Mouse (Mus musculus) left cerebral cortex, postnatal 25 days (tissue): Measurements from ENCODE around the gene Vps26b. TPM values are rescaled to one million over a fixed set of nuclear protein-coding genes. Genes with fewer than 3 reads are reported as not detected.

ENCODE experiments used
- DNase-seq, 2 experiments: peaks; one replicate each; pipeline ENCODE4 v3.0.0; 2022; ENCODE audit warnings: low spot score in 2 of 2, mixed read lengths in 1 of 2
- intact Hi-C: fragments of 180-260 bp; cut with DNase I; formaldehyde crosslinking; loops from one replicate; pipeline ENCODE4 v1.15.1; 2025
- total RNA-seq, 2 experiments: library from RNA; stranded (reverse); gene quantifications; 2 replicates each; pipeline ENCODE4 v1.2.3; 2021

The Vps26b gene
- total RNA-seq, 2 experiments from 2014 or later, result 100 to 101 TPM

GRCm38 (mm10) chr9:26998669-26999460 lies 31.0 kb downstream of the Vps26b start:
- DNase-seq, result no peak
- intact Hi-C loops, result no loop called here

DNA sequence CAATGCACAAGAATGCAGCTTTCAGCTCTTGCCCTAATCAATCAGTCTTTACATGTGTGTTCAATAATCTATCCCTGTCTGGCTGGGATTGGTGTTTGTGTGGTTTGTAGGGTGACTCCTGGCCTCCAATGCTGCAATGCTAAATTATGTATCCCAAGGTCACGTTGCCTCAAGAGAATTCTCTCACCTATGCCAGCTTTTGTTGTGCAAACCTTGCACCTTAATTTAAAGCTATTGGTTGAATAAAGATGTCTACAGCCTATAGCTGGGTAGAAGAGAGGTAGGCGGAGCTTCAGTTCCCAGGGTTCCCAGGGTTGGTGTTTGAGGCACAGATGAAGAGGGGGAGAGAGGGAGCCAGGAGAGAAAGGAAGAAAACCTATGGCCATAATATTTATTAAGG lies 32.4 kb downstream of the Vps26b start:
- no peak for DNase-seq
- intact Hi-C loops, result no loop called here

GRCm38 (mm10) chr9:26997062-26997461 lies 32.8 kb downstream of the Vps26b start:
- no peak for DNase-seq
- intact Hi-C loops, result no loop called here

- intact Hi-C loops, result no loop called here
- no peak for DNase-seq
Observed at GRCm38 (mm10) chr9:26993900-26994299, 36.0 kb downstream of the Vps26b start.

- no peak for DNase-seq
- intact Hi-C loops, result no loop called here
Observed at GRCm38 (mm10) chr9:26993118-26993517, 36.7 kb downstream of the Vps26b start.

DNA sequence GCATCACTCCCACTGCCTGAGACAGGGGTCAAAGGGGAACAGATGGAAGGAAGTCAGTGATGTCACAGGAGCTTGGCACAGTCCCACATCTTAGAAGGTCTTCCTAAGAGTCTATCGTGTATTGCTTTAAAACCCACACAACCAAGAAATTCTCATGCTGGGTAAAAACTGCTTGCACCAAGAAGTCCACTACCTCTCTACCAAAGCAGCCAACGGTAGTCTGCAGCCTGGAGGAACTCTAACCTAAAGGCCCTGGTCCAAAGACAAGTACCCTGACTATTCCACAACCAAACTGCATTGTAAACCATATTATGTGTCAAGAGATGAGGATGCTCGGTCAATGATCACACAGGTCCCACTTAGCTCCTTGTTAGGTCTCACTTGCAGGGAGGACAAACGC lies 39.7 kb downstream of the Vps26b start:
- DNase-seq, result no peak
- intact Hi-C loops, result no loop called here

DNA sequence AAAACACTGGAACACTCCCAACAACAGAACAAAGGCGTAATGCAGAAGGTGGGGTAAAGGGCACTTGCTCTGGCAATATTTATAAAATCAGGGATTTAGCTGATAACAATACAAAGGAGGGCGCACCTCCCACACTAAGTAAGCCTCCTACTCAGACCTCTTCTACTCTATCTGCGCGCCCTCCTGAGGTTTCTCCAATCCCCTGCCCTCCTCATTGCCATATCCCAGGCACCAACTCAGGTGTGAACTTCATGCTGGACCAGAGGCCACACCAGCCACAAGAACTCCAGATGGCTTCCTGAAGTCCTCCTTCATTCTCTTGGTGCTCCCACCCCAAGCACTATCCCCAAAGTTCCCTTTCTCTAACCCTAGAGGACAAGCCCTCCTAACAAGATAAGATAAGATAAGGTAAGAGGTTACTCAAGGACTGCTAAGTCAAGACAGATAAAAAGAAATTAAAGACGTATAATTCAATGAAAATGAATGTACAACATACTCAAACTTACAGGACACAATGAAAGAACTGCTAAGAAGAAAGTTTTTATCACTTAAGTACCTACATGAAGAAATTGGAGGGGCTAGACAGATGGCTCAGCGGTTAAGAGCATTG lies 44.1 kb downstream of the Vps26b start:
- intact Hi-C loops, result no loop called here
- no peak for DNase-seq

- intact Hi-C loops, result no loop called here
- DNase-seq, result no peak
Observed at GRCm38 (mm10) chr9:26985090-26985613, 44.7 kb downstream of the Vps26b start.

GRCm38 (mm10) chr9:26978776-26979175 lies 51.1 kb downstream of the Vps26b start:
- DNase-seq, result no peak
- intact Hi-C loops, result loop anchor here (5.0 kb wide), 1 partner anchor 1321 kb away; no protein-coding TSS in a partner anchor

DNA sequence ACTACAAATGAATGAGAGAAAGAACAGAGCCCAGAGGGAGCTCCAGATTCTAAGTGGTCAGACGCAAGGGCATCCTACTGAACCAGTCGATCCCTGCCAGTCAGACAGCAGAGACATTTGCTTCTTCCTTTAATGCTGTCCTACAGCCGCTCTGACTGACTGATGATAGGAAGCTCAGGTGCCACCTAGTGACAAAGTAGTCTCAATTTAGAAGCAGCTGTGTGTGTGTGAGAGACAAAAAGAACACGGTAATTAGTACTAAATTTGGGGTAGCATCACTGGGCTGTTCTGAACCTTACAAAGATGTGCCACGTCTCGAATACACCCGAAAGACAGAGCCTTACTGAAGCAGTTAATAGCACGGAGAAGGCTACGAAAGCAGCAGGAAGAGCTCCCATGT lies 52.1 kb downstream of the Vps26b start:
- intact Hi-C loops, result loop anchor here (5.0 kb wide), 1 partner anchor 1320 kb away; no protein-coding TSS in a partner anchor
- peak; percentile 19 to 20 for DNase-seq

Other genes with a start within 250 kb of the Vps26b start
- gene Glb1l2, start 223.6 kb downstream of the Vps26b start, total RNA-seq, result under 1 TPM; 0.18 to 0.62 TPM
- not detected for gene Glb1l3, start 169.2 kb downstream of the Vps26b start, total RNA-seq
- not detected for gene Gm1110, start 107.0 kb downstream of the Vps26b start, total RNA-seq
- 10 to 100 TPM; 28.9 to 35.1 TPM for gene Acad8, start 30.5 kb downstream of the Vps26b start, total RNA-seq
- gene Thyn1, start 30.4 kb downstream of the Vps26b start, total RNA-seq, result 10 to 100 TPM; 61.8 to 62.2 TPM
- 10 to 100 TPM; 15.5 to 17.8 TPM for gene Ncapd3, start 110 bp upstream of the Vps26b start, total RNA-seq
- 10 to 100 TPM; 30.7 to 33.4 TPM for gene Jam3, start 125.4 kb upstream of the Vps26b start, total RNA-seq